Mouse (Mus musculus): ENCODE data around the gene Defb25. TPM values are rescaled to one million over a fixed set of nuclear protein-coding genes. Genes with fewer than 3 reads are reported as not detected.

Gene Defb25
- polyA plus RNA-seq, 1 experiment: 2.0 TPM

DNA sequence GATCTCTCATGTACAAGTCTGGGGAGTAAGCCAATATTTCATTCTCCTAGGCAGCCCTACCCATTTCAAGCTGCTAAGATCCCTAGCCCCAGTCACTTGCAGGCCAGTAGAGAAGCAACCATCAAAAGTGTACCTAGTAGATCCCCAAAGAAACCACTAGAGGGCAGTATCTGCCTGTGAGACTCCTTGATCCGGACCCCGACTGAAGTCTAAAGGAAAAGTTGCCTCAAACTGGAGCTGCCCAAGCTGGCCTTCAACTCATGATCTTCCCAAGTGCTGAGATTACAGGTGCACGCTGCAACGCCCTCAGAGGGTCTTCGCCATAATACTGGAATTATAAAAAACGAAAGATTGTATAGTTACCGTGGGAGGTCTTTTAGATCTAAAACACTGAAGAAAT is 7.3 kb downstream of the Defb25 start:
- no peak overlapping the region for H3K27ac ChIP-seq (ENCODE audit: insufficient read depth, low read length)
- no peak overlapping the region for H3K4me3 ChIP-seq (ENCODE audit: insufficient read depth, low read length)
- H3K4me1 ChIP-seq (ENCODE audit: control insufficient read depth, insufficient read depth, low read length): no peaks in the 10 kb centered on the region
- TF ChIP-seq CTCF (IDR thresholded peaks at IDR 0.05; ENCODE audit: borderline replicate concordance, insufficient read depth, low read length) (0 out of 2 replicates have a peak, but pooled peaks have one; percentile 3), POLR2A (IDR thresholded peaks at IDR 0.05; ENCODE audit: low read depth, low read length) (no peak)

DNA sequence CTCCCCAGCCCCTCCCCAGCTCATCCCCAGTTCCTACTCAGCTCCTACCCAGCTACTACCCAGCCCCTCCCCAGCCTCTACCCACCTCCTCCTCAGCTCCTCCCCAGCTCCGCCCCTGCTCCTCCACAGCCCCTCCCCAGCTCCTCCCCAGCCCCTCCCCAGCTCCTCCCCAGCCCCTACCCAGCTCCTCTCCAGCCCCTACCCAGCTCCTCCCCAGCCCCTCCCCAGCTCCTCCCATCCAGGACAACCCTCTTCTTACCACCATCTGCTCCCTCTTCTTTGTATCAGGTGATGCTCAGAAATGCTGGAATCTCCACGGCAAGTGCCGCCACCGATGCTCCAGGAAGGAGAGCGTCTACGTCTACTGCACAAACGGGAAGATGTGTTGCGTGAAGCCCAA is 10.7 kb downstream of the Defb25 start:
- no peak overlapping the region for H3K4me3 ChIP-seq (ENCODE audit: insufficient read depth, low read length)
- TF ChIP-seq POLR2A (IDR thresholded peaks at IDR 0.05; ENCODE audit: low read depth, low read length) (no peak), CTCF (IDR thresholded peaks at IDR 0.05; ENCODE audit: borderline replicate concordance, insufficient read depth, low read length) (no peak)

DNA sequence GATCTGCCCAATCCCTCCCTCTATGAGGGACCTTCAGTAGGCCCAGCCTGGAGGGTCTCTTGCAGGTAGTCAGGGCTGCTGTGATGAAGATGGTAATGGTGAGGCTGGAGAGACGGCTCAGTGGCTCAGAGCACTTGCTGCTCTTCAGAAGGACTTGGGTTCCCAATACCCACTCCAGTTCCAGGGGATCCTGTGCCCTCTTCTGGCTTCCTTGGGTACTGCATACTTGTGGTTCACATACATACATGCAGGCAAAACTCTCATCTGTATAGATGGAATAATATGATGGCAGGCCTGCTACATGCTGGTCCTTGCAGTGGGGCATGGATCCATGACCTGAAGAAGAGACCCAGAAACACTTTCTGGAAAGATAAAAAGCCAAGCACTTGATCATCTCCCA is 14.1 kb downstream of the Defb25 start:
- Histone ChIP-seq H3K4me3 (ENCODE audit: insufficient read depth, low read length) (no peak overlapping the region), H3K27ac (ENCODE audit: insufficient read depth, low read length) (no peak overlapping the region), H3K4me1 (ENCODE audit: control insufficient read depth, insufficient read depth, low read length) (no peaks in the 10 kb centered on the region; the same call in 1 of the 2 replicates)
- TF ChIP-seq POLR2A (IDR thresholded peaks at IDR 0.05; ENCODE audit: low read depth, low read length) (no peak), CTCF (IDR thresholded peaks at IDR 0.05; ENCODE audit: borderline replicate concordance, insufficient read depth, low read length) (no peak)

More for the DNA sequence above, 10.7 kb downstream of the Defb25 start:
- Histone ChIP-seq H3K27ac (ENCODE audit: insufficient read depth, low read length) (no peak overlapping the region), H3K4me1 (ENCODE audit: control insufficient read depth, insufficient read depth, low read length) (no peaks in the 10 kb centered on the region; the same call in 1 of the 2 replicates)

DNA sequence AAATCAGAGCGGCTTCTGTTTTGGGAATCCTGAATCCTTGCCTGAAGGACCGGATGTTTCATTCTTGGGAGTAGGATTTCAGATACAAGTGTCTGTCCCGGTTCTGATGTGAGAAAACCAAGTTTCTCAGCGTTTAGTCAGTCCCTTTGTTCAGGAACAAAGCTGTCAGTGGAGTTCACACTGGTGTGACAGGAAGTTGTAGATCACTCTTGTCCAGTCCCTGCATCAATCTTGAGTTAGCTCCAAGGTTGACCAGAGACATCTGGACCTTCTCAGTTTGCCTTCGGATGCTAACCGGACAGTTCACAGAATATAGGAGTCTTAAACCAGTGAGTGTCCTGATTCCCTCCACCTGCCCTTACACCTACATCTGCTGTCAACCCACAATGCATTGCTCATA is 15.1 kb downstream of the Defb25 start:
- Histone ChIP-seq H3K27ac (ENCODE audit: insufficient read depth, low read length) (no peak overlapping the region), H3K4me3 (ENCODE audit: insufficient read depth, low read length) (no peak overlapping the region), H3K4me1 (ENCODE audit: control insufficient read depth, insufficient read depth, low read length) (no peaks in the 10 kb centered on the region; the same call in 1 of the 2 replicates)
- TF ChIP-seq POLR2A (IDR thresholded peaks at IDR 0.05; ENCODE audit: low read depth, low read length) (no peak), CTCF (IDR thresholded peaks at IDR 0.05; ENCODE audit: borderline replicate concordance, insufficient read depth, low read length) (no peak)

DNA sequence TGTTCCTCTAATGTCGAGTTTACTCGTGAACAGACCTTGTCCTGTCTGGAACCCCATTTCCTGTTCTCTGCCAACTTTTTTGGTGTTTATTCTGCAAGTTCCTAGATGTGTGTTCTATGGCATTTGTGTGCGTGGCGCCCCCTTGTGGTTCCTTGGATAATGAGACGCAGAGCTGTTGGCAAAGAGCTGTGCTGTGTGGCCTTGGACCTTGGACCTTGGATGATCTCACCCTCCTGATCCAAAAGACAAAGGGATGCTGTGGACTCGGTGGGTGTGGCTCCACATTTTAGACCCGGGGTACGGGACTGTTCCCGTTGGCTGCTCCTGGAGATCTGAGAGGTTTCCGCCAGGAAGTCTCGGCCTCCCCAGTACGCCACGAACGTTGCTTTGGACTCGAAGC is 18.8 kb downstream of the Defb25 start, which contains the start of gene Defb36:
Defb36 (plus strand) TSS at position 271 of the 400 bp plus-strand sequence.
- no peak for TF ChIP-seq POLR2A (IDR thresholded peaks at IDR 0.05; ENCODE audit: low read depth, low read length)
- no peak for TF ChIP-seq CTCF (IDR thresholded peaks at IDR 0.05; ENCODE audit: borderline replicate concordance, insufficient read depth, low read length)
- Histone ChIP-seq H3K4me3 (ENCODE audit: insufficient read depth, low read length) (no peak within 1 kb of the TSS), H3K4me1 (ENCODE audit: control insufficient read depth, insufficient read depth, low read length) (no peaks in the 10 kb centered on the region; the same call in 1 of the 2 replicates), H3K27ac (ENCODE audit: insufficient read depth, low read length) (no peak within 1 kb of the TSS)

DNA sequence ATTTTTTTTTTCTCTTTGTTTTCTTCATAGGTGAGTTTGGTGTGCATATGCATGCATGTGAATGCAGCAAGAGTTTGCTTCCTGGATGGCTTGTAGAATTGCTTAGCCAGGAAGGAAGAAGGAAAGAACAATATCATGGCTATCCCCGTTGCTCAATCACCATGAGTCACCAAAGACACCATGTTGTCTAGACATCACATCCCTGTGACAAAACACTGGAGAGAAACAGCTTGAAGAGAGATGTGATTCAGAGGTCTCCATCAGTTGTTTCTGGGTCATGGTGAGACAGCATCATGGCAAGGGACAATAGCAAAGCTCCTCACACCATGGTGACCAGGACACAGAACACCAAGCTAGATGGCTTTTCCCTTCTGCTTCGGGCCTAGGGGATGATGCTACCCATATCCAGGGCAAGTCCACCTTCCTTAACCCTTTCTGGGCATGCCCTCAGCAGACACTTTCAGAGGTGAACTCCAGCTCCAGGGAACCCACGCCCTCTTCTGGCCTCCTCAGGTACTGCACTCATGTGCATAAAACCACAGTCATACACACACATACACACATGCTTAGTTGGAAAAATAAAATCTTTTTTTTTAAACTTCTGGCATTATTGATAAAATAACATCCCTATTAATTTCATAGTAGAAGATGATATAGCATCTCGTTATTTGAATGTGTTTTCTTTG is 21.4 kb downstream of the Defb25 start:
- no peak for TF ChIP-seq POLR2A (IDR thresholded peaks at IDR 0.05; ENCODE audit: low read depth, low read length)
- Histone ChIP-seq H3K4me1 (ENCODE audit: control insufficient read depth, insufficient read depth, low read length) (no peaks in the 10 kb centered on the region), H3K4me3 (ENCODE audit: insufficient read depth, low read length) (no peak overlapping the region), H3K27ac (ENCODE audit: insufficient read depth, low read length) (no peak overlapping the region)

DNA sequence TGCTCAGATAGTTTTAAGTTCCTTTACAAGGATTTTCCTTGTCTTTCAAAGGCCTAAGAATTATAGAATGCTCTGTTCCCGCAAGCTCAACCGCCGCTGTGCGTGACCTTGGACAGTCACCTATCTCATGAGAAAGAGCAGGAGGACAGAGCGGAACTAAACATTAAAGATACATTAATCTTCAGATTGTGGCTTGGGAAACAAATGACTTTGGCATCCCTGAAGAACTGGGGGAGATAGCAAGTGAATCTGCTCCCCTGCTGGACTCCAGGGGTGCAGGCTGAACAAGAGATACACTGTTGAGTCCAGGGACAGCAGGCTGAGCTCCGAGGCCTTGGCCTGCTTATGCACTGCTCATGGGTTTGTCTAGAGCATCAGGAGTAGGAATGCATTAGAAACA is 22.8 kb downstream of the Defb25 start:
- no peaks in the 10 kb centered on the region for H3K4me1 ChIP-seq (ENCODE audit: control insufficient read depth, insufficient read depth, low read length)
- no peak overlapping the region for H3K4me3 ChIP-seq (ENCODE audit: insufficient read depth, low read length)
- H3K27ac ChIP-seq (ENCODE audit: insufficient read depth, low read length): no peak overlapping the region
- TF ChIP-seq CTCF (IDR thresholded peaks at IDR 0.05; ENCODE audit: borderline replicate concordance, insufficient read depth, low read length): no peak
- no peak for TF ChIP-seq POLR2A (IDR thresholded peaks at IDR 0.05; ENCODE audit: low read depth, low read length)

DNA sequence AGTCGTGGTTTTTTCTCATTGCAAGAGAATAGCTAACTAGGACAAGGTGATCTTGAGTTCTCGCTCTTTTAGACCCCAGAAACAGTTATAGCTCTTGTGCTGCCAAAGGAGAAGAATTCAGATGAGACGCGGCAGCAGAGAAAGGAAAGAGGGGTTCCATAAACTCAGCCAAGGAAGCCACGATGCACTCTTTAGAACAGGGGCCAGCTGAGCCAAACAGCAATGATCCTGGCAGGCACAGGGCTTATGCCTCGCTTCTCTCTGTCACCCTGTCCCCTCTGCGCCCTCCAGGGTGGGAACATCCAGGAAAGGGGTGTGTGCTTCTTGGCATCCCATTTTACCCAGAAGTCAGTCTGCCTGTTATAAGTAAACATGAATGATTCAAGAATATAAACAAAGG is 23.6 kb downstream of the Defb25 start, which contains the start of gene Defb45:
Defb45 (minus strand) TSS at position 101 of the 400 bp plus-strand sequence.
- Histone ChIP-seq H3K27ac (ENCODE audit: insufficient read depth, low read length) (no peak within 1 kb of the TSS), H3K4me3 (ENCODE audit: insufficient read depth, low read length) (no peak within 1 kb of the TSS), H3K4me1 (ENCODE audit: control insufficient read depth, insufficient read depth, low read length) (no peaks in the 10 kb centered on the region)
- TF ChIP-seq CTCF (IDR thresholded peaks at IDR 0.05; ENCODE audit: borderline replicate concordance, insufficient read depth, low read length) (no peak), POLR2A (IDR thresholded peaks at IDR 0.05; ENCODE audit: low read depth, low read length) (no peak)

DNA sequence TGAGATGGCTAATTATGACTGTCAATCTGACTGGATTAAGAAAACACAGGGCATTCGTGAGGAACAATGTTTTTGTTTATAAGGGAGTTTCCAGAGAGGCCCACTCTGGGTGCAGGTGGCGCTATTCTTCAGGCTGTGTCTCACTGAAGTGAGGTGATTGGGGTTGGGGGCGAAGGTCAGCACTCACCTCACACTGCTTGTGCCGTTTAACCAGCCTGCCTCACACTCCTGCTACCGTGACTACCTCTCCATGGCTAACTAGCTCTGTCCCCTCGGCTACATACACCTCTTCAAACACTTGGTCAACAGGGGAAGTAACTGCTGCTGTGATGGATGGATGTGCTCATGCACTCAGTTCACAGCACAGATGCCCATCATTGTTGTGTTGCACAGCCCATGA is 33.8 kb downstream of the Defb25 start:
- TF ChIP-seq POLR2A (IDR thresholded peaks at IDR 0.05; ENCODE audit: low read depth, low read length) (no peak), CTCF (IDR thresholded peaks at IDR 0.05; ENCODE audit: borderline replicate concordance, insufficient read depth, low read length) (no peak)
- Histone ChIP-seq H3K4me3 (ENCODE audit: insufficient read depth, low read length) (no peak overlapping the region), H3K27ac (ENCODE audit: insufficient read depth, low read length) (no peak overlapping the region), H3K4me1 (ENCODE audit: control insufficient read depth, insufficient read depth, low read length) (no peaks in the 10 kb centered on the region)

DNA sequence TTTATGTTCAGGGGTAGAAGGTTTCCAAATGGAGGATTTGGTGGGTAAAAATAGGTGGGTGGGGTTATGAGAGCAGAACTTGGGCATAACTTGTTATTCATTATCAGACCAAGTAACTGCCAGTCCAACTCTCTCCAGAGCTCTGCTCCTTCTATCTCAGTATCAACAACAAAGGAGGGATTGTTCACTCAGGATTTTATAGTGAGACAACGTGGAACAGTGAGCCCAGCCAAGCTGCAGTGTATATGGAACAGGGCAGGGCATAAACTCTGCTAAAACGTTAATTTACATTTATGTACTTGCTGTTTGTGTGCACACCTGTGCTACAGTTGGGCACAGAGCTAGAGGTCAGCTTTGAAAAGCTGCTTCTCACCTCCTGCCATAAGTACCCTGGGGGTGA is 34.4 kb downstream of the Defb25 start:
- Histone ChIP-seq H3K4me1 (ENCODE audit: control insufficient read depth, insufficient read depth, low read length) (no peaks in the 10 kb centered on the region), H3K4me3 (ENCODE audit: insufficient read depth, low read length) (no peak overlapping the region), H3K27ac (ENCODE audit: insufficient read depth, low read length) (no peak overlapping the region)
- TF ChIP-seq CTCF (IDR thresholded peaks at IDR 0.05; ENCODE audit: borderline replicate concordance, insufficient read depth, low read length) (no peak), POLR2A (IDR thresholded peaks at IDR 0.05; ENCODE audit: low read depth, low read length) (no peak)

All from embryonic fibroblast, embryonic 13.5 days (primary cell).